Mouse (Mus musculus) regulatory T cell (primary cell): ENCODE data around the gene Foxp2.

Experiments used
- in situ Hi-C: fragments of 300-600 bp; cut with MboI, MseI; formaldehyde crosslinking; loops from one replicate; pipeline ENCODE4 v1.15.1; 2025; ENCODE audit warnings: high pct_unique_total_duplicates

The Foxp2 gene

GRCm38 (mm10) chr6:15370281-15370680 lies 469.1 kb downstream of the Foxp2 start:
- in situ Hi-C loops = no loop called here

- in situ Hi-C loops = no loop called here
Observed at GRCm38 (mm10) chr6:15370827-15371226, 469.7 kb downstream of the Foxp2 start.

GRCm38 (mm10) chr6:15373621-15374020 lies 472.5 kb downstream of the Foxp2 start:
- in situ Hi-C loops = no loop called here

GRCm38 (mm10) chr6:15378261-15378660 lies 477.1 kb downstream of the Foxp2 start:
- in situ Hi-C loops = no loop called here

GRCm38 (mm10) chr6:15396462-15396861 lies 495.3 kb downstream of the Foxp2 start:
- in situ Hi-C loops = no loop called here

GRCm38 (mm10) chr6:15397485-15397884 lies 496.3 kb downstream of the Foxp2 start:
- in situ Hi-C loops = no loop called here

- in situ Hi-C loops = no loop called here
Observed at GRCm38 (mm10) chr6:15401138-15401537, 500.0 kb downstream of the Foxp2 start.

GRCm38 (mm10) chr6:15402026-15402425 lies 500.9 kb downstream of the Foxp2 start:
- in situ Hi-C loops = no loop called here

- in situ Hi-C loops = no loop called here
Observed at GRCm38 (mm10) chr6:15415099-15415498, 514.0 kb downstream of the Foxp2 start.

GRCm38 (mm10) chr6:15459701-15460100 lies 558.6 kb downstream of the Foxp2 start:
- in situ Hi-C loops = no loop called here

- in situ Hi-C loops = no loop called here
Observed at GRCm38 (mm10) chr6:15463390-15463789, 562.2 kb downstream of the Foxp2 start.

- in situ Hi-C loops = no loop called here
Observed at GRCm38 (mm10) chr6:15465471-15465870, 564.3 kb downstream of the Foxp2 start.

GRCm38 (mm10) chr6:15466634-15467033 lies 565.5 kb downstream of the Foxp2 start:
- in situ Hi-C loops = no loop called here

GRCm38 (mm10) chr6:15486909-15487308 lies 585.8 kb downstream of the Foxp2 start:
- in situ Hi-C loops = no loop called here
